Mouse (Mus musculus): ENCODE measurements around the gene Uaca. TPM values are rescaled to one million over a fixed set of nuclear protein-coding genes. Genes with fewer than 3 reads are reported as not detected.

Uaca gene
- polyA plus RNA-seq, 2 experiments from 2014 or later = not detected

- ATAC-seq = no peak
Observed at GRCm38 (mm10) chr9:60887389-60887811, 93.1 kb downstream of the Uaca start.

- no peak for ATAC-seq
Observed at GRCm38 (mm10) chr9:60893511-60893910, 99.2 kb downstream of the Uaca start.

- no peak for ATAC-seq
Observed at GRCm38 (mm10) chr9:60895486-60896110, 101.3 kb downstream of the Uaca start.

- no peak for ATAC-seq
Observed at GRCm38 (mm10) chr9:60898291-60899020, 104.1 kb downstream of the Uaca start.

GRCm38 (mm10) chr9:60899201-60899600 lies 104.9 kb downstream of the Uaca start:
- ATAC-seq = no peak

- ATAC-seq = no peak
Observed at GRCm38 (mm10) chr9:60899797-60900459, 105.6 kb downstream of the Uaca start.

GRCm38 (mm10) chr9:60912266-60912665 lies 117.9 kb downstream of the Uaca start:
- no peak for ATAC-seq

GRCm38 (mm10) chr9:60913626-60914025 lies 119.3 kb downstream of the Uaca start:
- ATAC-seq = no peak

GRCm38 (mm10) chr9:60919936-60920672 lies 125.8 kb downstream of the Uaca start:
- no peak for ATAC-seq

- ATAC-seq = no peak
Observed at GRCm38 (mm10) chr9:60920673-60921062, 126.3 kb downstream of the Uaca start.

- no peak for ATAC-seq
Observed at GRCm38 (mm10) chr9:60921287-60921686, 126.9 kb downstream of the Uaca start.

- no peak for ATAC-seq
Observed at GRCm38 (mm10) chr9:60921831-60922230, 127.5 kb downstream of the Uaca start.

GRCm38 (mm10) chr9:60926301-60926700 lies 132.0 kb downstream of the Uaca start:
- ATAC-seq = no peak

- ATAC-seq = no peak
Observed at GRCm38 (mm10) chr9:60929290-60929983, 135.1 kb downstream of the Uaca start.

Other genes with a start within 250 kb of the Uaca start
- 1 to 10 TPM; 1.8 to 2.1 TPM for gene Lrrc49, start 106.4 kb upstream of the Uaca start, polyA plus RNA-seq (2017; shearing (Covaris generic))
- not detected for gene Larp6, start 81.6 kb upstream of the Uaca start, polyA plus RNA-seq (2017; shearing (Covaris generic))

Data from CD4-positive, CD25-positive, alpha-beta regulatory T cell, adult 4 months (primary cell).